Mouse (Mus musculus) activated CD4-positive, CD25-positive, alpha-beta regulatory T cell (primary cell): ENCODE data around the gene Gm8212. TPM values are rescaled to one million over a fixed set of nuclear protein-coding genes. Genes with fewer than 3 reads are reported as not detected.

Experiments
- polyA plus RNA-seq, 2 experiments: library from polyadenylated mRNA; unstranded; fragments of 100-300 nt; shearing (Covaris generic); gene quantifications; one replicate each; pipeline ENCODE4 v1.2.1; 2017

The Gm8212 gene
- polyA plus RNA-seq = not detected

GRCm38 (mm10) chr14:44197361-44197760 is at the start of gene Gm8212:
TSS of gene Gm8212 (plus strand) at chr14:44197661.

GRCm38 (mm10) chr14:44213154-44213553 is 15.7 kb downstream of the Gm8212 start, which contains the start of gene 4930503E14Rik:
TSS of gene 4930503E14Rik (minus strand) at chr14:44213254.

Other genes starting within 250 kb of the Gm8212 start
- gene Ang5, start 240.6 kb upstream of the Gm8212 start, polyA plus RNA-seq = not detected
- not detected for gene Ang6, start 195.4 kb upstream of the Gm8212 start, polyA plus RNA-seq
- 10 to 100 TPM in 1 of 2 experiments, 1 to 10 TPM in 1; 1.6 to 19.2 TPM for gene Ear2, start 95.0 kb upstream of the Gm8212 start, polyA plus RNA-seq
- gene Gm3327, start 73.8 kb upstream of the Gm8212 start, polyA plus RNA-seq = not detected
- gene 4930503E14Rik, start 15.6 kb downstream of the Gm8212 start, polyA plus RNA-seq = under 1 TPM in 1 of 2 experiments, not detected in 1; 0.44 TPM
- gene Gm8220, start 87.9 kb downstream of the Gm8212 start, polyA plus RNA-seq = not detected
- not detected for gene Gm5930, start 140.9 kb downstream of the Gm8212 start, polyA plus RNA-seq
- gene Gm8229, start 167.7 kb downstream of the Gm8212 start, polyA plus RNA-seq = not detected
- gene Gm3371, start 213.0 kb downstream of the Gm8212 start, polyA plus RNA-seq = not detected
- gene Gm8232, start 236.0 kb downstream of the Gm8212 start, polyA plus RNA-seq = under 1 TPM in 1 of 2 experiments, not detected in 1; 0.29 TPM